Mouse (Mus musculus) spleen, postnatal 4 days (tissue): ENCODE data around the gene H2bfm.
"Not testable (repeated sequence)": the region's sequence is repeated elsewhere in the genome, so short reads cannot be mapped to it uniquely, and the experiment has no call there.

Source experiments
- DNase-seq, 2 experiments: peaks; one replicate each; pipeline ENCODE4 v3.0.0; 2022; ENCODE audit warnings: low spot score in 2 of 2

The H2bfm gene

DNA sequence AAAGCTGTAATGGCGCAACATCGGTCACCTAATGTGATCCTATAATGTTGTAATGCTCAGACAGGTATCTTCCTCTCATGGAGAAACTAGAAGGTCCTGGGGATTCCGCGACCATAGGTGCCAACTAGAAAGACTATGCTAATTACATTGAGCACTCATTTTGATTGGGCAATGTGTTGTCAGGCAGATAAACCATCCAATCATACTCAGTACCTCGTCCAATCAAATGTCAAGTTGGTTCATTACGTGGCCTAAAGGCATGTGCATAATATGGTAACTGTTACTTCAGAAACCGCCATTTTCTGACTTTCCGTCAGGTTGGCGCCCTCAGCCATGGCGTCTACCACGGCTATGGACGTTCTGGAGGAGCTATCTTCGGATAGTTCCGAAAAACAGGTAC, at the start of gene H2bfm:
TSS of gene H2bfm (plus strand) at position 295 of the 400 bp plus-strand sequence.
- DNase-seq, result no peak

DNA sequence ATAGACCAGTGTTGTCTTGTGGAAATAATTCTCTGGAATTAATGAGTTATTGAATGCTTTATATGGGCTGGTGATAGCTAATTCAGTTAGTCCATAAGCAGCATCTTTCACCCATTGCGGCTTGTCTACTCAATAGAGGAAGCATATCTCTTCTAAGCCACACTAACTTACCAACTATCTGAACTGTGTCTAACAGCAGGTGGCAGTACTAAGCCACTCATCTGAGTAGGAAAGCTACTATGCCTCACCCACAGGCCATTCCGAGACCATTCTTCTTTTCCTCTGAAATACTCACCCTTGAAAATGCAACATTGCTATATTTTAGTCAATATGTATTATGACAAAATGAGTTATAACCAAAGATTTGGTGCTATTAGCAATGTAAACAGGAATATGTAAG, 31.4 kb upstream of the H2bfm start:
- DNase-seq, result no peak

DNA sequence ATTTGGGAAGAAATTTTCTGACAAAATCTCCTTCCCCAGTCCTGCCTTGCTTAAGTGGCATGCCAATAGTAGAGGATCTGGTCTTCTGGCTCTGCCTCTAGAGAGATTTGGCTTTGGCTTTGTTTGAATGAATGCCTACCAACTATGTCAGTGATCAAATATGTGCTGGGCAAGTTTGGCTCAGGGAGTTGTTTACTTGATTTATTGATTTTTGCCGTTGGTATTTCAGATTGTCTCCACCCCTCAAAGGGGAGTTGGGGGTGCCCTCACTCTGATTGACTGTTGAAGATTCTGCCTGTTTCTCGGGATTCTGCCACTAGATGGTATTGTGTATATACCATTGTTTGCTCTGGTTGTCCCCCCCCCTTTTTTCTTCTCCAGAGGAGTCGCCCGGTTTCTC, 22.8 kb upstream of the H2bfm start:
- DNase-seq, result no peak

DNA sequence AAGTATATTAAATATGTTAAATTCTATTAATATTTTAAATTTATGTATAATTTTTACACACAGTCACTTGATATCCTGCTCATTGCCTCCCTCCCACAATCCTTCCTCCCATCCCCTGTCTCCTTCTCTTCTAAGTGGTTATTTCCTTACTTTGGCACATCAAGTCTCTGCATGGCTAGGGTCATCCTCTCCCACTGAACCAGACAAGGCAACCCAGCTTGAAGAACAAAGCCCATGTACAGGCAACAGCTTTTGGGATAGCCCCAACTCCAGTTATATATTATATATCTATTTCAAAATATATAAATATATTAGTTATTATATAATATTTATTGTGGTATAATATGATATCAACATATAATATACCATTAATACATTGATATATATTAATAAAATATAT, 1.3 kb upstream of the H2bfm start:
- DNase-seq, result no peak

DNA sequence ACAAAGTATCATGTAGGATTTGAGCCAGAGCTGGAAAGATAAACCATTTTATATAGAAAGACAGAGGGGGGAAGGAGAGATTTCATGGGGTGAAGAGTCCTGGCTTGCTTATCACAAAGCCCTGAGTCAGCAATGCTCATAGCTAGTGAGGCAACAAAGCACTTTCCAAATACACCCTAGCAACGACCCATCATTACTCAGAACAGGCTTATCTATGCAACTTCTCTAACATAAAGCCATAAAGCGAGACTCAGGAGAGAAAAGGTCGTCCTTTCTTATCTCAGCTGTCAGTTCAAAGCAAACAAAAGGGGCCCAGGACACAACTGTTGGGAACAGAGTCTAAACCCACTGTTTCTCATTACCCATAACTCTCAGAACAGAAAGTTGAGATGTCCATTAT, 10.9 kb downstream of the H2bfm start:
- no peak for DNase-seq

DNA sequence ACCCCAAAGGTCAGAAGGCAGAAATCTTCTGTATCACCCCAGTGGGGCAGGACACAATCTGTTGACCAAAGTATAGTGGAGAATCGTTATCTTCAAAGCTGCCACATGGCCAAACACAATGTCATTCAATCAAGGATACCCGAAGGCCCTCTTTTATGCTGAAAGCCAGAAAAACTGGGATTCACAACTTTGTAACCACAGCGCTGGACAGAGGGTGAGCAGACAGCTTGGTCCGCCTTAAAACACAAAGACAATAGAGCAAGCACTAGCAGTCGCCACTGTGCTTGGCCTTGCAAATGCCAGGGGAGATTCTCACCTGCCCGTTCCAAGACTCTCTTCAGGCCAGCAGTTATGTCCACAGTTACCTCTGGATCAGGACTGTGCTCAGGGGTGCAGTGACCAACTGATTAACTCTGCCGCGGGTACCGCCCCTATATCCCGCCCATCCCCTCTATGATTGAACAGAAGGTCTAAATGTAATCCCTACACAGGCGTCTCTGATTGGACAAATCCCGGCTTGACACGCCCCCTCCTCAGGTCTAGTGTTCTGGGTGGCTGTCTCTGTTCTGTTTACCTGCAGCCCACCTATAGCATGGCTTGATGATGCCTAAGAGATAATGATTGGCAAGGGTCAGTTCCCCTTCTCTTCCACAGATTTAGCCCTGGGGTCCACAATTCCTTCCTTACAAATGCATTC, 30.6 kb downstream of the H2bfm start:
- DNase-seq, result peak; percentile 9 to 66

DNA sequence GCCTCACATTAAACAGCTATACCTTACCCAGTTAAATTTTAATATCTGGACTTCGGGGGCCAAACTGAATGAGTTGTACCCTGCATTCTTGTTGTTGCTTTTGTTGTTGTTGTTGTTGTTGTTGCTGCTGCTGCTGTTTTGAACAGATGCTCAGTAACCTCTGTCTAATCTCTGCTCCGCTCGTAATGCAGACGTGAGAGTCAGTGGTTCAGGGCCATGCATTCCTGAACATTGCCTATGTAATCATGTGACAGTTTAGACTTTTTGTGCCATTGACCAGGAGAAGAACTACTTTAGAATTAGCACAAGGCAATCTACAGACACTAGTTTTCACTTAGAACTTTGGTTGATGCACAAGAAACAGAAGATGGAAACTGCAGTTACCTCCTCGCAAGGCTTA, 31.2 kb downstream of the H2bfm start:
- not testable (repeated sequence) for DNase-seq

DNA sequence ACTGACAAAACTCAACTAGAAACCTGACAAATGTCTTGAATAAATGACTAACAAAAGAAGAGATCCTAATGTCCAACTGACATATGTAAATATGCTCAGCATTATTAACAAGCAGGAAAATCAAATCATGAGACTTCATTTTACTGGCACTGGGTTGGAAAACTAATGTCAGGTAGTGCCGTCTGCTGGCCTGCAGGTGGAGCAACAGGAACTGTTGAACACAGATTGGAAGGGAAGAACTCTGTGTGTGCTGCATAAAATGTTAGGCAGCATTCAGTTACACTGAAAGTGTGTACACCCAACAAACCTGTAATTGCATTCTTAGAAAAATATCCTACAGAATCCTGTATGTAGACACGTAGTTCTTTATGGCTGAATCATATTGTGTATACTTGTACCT, 32.6 kb downstream of the H2bfm start:
- DNase-seq, result no peak

DNA sequence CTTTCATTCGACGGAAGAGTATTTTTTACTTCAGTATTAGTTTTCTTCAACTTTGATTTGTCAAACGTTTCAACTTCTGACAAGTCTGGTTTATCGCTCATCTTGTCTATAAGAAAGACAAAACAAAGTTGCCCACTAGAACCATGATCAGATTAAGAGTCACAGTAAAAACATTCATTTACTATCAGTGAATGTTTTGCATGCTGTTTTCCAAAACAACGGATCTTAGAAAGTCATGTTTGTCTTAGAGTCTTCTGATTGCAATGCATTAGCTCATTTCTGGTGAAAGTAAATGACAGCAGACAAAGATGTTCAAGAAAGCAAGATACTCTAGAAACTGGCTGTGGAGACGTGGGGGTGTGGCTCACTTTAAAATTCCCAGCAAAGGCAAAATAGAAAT, 48.3 kb downstream of the H2bfm start, which contains the start of gene Tmsb15b2:
TSS of gene Tmsb15b2 (minus strand) at position 101 of the 400 bp plus-strand sequence.
- peak in 1 of 2 experiments; percentile 2 for DNase-seq

DNA sequence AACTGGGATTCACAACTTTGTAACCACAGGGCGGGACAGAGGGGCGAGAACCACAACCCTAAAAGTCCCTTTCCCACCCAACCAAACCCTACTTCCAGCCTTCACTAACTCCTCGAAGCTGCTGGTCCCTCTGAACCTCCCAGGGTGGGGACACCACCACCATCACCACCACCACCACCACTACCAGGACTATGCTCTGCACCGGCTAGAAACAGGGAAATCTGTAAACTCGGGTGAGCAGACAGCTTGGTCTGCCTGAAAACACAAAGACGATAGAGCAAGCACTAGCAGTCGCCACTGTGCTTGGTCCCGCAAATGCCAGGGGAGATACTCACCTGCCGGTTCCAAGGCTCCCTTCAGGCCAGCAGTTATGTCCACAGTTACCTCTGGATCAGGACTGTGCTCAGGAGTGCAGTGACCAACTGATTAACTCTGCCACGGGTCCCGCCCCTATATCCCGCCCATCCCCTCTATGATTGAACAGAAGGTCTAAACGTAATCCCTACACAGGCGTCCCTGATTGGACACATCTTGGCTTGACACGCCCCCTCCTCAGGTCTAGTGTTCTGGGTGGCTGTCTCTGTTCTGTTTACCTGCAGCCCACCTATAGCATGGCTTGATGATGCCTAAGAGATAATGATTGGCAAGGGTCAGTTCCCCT, 49.4 kb downstream of the H2bfm start, which contains the start of the genes Tmsb15l and Tmsb15b1:
TSS of gene Tmsb15l (minus strand) at position 446 of the 661 bp plus-strand sequence.
TSS of gene Tmsb15b1 (minus strand) at position 451 of the 661 bp plus-strand sequence.
- peak in 1 of 2 experiments; percentile 50 for DNase-seq
